Mouse (Mus musculus) thymus, postnatal 25 days (tissue): ENCODE measurements around the gene Lrrc74a.

Experiments used
- DNase-seq: peaks from one replicate; pipeline ENCODE4 v3.0.0; 2022

Gene Lrrc74a

DNA sequence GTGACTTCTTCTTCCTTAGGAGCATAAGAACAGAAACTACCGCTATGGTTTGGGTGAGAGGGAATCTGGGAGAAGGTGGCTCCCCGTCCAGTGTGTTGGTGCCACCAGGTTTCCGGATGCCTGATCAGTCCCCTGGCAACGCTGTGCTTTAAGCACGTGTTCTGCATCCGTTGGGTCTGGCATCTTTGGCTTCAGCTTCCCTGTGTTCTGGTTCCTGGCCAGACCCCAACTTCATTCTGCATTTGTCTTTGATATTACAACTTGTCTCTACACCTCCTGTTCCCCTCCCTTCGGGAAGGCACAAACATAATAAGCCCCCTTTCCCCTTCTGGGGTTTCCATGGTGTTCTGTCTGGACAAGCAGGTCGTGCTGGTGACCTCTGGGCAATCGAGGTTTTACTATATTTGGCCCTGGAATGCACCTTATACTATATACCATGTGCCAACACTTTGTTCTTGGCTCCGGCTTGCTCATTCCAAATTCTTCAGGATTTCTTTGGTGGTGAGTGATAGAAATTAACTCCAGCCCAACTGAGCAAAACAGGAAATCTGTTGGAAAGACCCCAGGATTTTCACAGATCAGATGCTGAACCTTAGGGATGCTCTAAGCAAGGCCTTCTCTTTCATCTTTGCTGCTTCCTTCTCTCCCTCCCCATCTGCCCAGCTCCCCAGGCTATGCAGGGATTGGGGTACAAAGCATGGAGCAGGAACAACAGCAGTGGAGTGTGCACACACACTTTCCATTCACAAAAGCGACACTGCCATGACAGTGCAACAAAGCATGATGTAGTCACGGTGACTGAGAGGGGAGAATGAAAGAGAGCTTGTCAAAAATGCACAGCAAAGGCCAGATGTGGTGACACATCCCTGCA is 52.2 kb downstream of the Lrrc74a start:
- no peak for DNase-seq

GRCm38 (mm10) chr12:86787020-86787553 is 52.9 kb downstream of the Lrrc74a start:
- no peak for DNase-seq

GRCm38 (mm10) chr12:86790100-86790848 is 56.1 kb downstream of the Lrrc74a start:
- no peak for DNase-seq

DNA sequence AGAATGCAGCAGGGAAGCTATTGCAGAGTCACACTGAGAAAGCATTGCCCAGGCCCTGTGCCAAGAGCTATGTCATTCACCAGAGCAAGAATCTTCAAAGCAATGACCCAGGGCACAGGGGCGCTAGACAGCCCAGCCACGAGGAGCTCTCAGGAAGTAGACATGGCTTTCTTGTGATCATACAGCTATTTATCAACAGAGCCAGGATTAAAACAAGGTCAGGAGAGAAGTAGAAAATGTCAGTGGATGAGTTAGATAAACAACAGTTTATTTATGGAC is 56.6 kb downstream of the Lrrc74a start:
- DNase-seq: no peak

DNA sequence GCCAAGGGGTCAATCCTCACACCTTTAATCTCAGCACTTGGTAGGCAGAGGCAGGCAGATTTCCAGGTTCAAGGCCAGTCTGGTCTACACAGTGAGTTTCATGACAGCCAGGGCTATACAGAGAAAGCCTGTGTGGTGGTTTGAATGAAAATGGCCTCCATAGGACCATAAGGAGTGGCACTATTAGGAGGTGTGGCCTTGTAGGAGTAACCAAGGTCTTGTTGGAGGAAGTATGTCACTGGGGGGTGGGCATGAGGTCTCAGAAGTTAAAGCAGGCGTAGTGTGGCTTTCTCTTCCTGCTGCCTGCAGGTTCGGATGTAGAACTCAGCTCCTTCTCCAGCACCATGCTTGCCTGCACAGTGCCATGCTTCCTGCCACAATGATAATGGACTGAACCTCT is 57.8 kb downstream of the Lrrc74a start:
- DNase-seq: no peak

DNA sequence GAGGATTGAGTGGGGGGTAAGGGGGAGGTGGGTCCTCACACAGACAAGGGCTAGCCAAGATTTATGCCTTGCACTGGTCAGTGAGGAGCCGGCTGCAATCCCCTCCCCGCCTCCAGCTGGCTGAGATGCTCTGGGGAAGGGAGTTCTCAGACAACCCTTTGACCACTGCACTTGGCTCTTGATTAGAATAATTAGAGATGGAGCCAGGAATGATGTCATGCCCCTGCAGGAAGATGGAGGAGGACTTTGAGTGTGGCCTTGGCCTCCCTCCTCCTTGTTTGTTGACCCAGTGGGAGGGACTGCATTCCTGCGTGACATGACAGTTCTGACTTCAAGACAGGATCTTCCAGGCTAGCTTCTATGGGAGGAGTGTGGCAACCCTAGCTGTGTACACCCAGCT is 59.7 kb downstream of the Lrrc74a start:
- no peak for DNase-seq

- DNase-seq: no peak
Measured at GRCm38 (mm10) chr12:86794331-86794730, 60.2 kb downstream of the Lrrc74a start.

GRCm38 (mm10) chr12:86795076-86795837 is 61.1 kb downstream of the Lrrc74a start:
- DNase-seq: peak; percentile 16

DNA sequence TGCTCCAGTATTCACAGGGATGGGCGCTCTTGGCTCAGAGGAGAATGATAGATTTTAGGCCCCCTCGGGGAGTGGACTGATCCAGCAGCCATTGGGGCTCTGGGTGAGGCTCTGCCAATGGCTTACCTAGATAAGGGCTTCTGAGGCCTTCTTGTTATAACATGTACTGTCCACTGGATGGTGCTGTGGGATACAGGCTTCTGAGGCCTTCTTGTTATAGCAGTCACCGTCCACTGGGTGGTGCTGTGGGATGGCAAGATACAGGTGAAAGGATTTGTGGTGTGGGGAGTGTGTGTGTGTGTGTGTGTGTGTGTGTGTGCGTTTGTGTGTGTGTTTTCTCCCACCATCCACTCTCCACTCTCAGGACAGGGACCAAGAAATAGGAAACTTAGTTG is 61.7 kb downstream of the Lrrc74a start:
- DNase-seq: peak; percentile 87

- DNase-seq: no peak
Measured at GRCm38 (mm10) chr12:86796351-86796750, 62.2 kb downstream of the Lrrc74a start.

GRCm38 (mm10) chr12:86797771-86798170 is 63.6 kb downstream of the Lrrc74a start:
- DNase-seq: no peak

- peak; percentile 84 for DNase-seq
Measured at GRCm38 (mm10) chr12:86798773-86799540, 64.8 kb downstream of the Lrrc74a start.

DNA sequence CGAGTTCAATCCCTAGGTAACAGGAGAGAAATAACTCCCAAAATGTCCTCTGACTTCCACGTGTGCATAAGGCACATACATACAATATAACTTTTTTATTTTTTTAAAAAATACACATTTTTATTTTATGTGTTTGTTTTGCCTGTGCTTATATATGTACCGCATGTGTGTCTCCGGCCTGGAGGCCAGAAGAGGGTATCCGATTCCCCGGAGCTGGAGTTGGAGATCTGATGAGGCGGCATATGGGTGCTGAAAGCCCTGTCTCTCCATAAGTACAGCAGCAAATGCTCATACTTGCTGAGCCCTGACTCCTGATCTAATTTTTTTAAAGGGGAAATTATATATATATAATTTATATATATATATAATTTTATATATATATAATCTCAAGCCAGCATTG is 65.6 kb downstream of the Lrrc74a start:
- DNase-seq: no peak

DNA sequence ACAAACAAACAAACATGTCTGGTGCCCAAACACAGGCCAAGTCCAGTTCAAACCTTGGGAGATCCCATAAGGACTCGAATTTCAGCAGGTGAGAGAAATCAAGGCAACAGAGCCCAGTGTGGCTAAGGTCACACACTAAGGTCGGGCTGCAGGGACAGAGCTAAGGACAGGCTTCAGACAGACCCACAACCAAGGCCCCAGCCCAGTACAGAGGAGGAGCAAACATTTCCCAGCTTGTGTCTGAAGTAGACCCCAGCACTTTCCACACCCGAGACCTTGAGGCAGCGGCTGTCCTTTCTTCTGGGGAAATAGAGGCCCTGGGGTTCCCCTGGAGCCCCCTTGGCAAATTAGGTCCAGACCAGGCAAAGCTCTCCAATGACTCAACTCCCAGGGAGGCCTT is 66.2 kb downstream of the Lrrc74a start:
- peak; percentile 7 for DNase-seq

- no peak for DNase-seq
Measured at GRCm38 (mm10) chr12:86800765-86801147, 66.6 kb downstream of the Lrrc74a start.

- DNase-seq: peak; percentile 51
Measured at GRCm38 (mm10) chr12:86801148-86802004, 67.2 kb downstream of the Lrrc74a start.

GRCm38 (mm10) chr12:86802005-86802671 is 68.0 kb downstream of the Lrrc74a start:
- DNase-seq: no peak

GRCm38 (mm10) chr12:86802899-86803298 is 68.7 kb downstream of the Lrrc74a start:
- no peak for DNase-seq

DNA sequence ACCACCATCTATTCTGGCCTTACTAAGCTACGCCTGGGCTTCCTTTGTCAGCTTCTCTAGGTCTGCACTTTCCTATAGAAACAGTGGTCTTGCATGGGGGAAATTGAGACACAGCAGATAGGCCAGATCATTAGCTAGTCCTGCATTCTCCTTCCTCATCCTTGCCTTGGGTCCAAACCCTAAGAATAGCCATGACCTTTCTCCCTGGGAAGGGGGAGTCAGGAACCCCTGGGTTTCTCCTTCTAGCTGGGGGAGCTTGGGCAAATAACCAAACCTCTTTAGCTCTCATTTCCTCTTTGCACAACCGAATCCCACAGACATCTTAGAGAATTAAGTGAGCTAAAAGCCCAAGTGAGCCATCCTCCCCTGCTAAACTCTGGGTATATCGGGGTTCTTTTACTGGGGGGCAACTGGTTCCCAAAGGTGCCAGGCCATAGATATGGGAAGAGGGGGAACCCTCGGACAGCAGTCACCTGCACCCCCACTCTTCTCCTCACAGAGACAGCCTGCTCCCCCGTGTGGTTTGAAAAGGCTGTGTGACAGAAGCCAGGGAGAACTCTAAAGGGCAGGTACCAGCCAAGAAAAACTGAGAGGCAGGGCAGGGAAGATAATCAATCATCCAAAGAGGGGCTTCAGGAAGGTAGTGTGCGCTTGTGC is 69.6 kb downstream of the Lrrc74a start:
- DNase-seq: peak; percentile 53

GRCm38 (mm10) chr12:86804308-86804700 is 70.1 kb downstream of the Lrrc74a start:
- DNase-seq: no peak
